27 mouse cellular contexts compared by ENCODE assay signal in genomic region chr7:91570969-91571368, GRCm38 (mm10).
DNase-seq lines count a peak whose midpoint lies in the region; ATAC-seq lines count a peak whose summit lies in the region.
"Had no signal": no experiment of that assay in that cellular context is flagged by ENCODE, and none has a peak within 500 bp of the region (broad histone marks: within the 10 kb centered on the region; RNA-seq: fewer than 3 reads in every experiment).

No protein-coding gene starts in this region.

- H3K27me3 ChIP-seq in midbrain, embryonic 13.5 days: no peaks in the 10 kb centered on the region
- H3K27me3 ChIP-seq in midbrain, embryonic 10.5 days (ENCODE audit: low read depth, poor library complexity, severe bottlenecking): no peaks in the 10 kb centered on the region
- H3K27me3 ChIP-seq: heart, embryonic 13.5 days; hindbrain, embryonic 12.5 days; kidney, embryonic 15.5 days; liver, embryonic 13.5 days; megakaryocyte, embryonic 14.5 days; stomach, embryonic 15.5 days had no signal

- H3K4me3 ChIP-seq in midbrain, embryonic 13.5 days (replicated peaks): no peak overlapping the region
- H3K4me3 ChIP-seq in midbrain, embryonic 10.5 days: no peak overlapping the region
- H3K4me3 ChIP-seq: heart, embryonic 13.5 days; hindbrain, embryonic 12.5 days; kidney, embryonic 15.5 days; liver, embryonic 13.5 days; megakaryocyte, embryonic 14.5 days; stomach, embryonic 15.5 days had no signal

- H3K4me1 ChIP-seq in midbrain, embryonic 13.5 days (replicated peaks): no peaks in the 10 kb centered on the region
- H3K4me1 ChIP-seq in midbrain, embryonic 10.5 days: no peaks in the 10 kb centered on the region
- H3K4me1 ChIP-seq: heart, embryonic 13.5 days; hindbrain, embryonic 12.5 days; kidney, embryonic 15.5 days; liver, embryonic 13.5 days; stomach, embryonic 15.5 days had no signal

- no peaks in the 10 kb centered on the region for H3K36me3 ChIP-seq in midbrain, embryonic 13.5 days
- H3K36me3 ChIP-seq in midbrain, embryonic 10.5 days: no peaks in the 10 kb centered on the region
- H3K36me3 ChIP-seq: heart, embryonic 13.5 days; hindbrain, embryonic 12.5 days; kidney, embryonic 15.5 days; liver, embryonic 13.5 days; stomach, embryonic 15.5 days had no signal

- H3K4me2 ChIP-seq in midbrain, embryonic 13.5 days (replicated peaks): no peak overlapping the region
- H3K4me2 ChIP-seq: heart, embryonic 13.5 days; hindbrain, embryonic 12.5 days; kidney, embryonic 15.5 days; liver, embryonic 13.5 days; lung, embryonic 14.5 days; stomach, embryonic 15.5 days had no signal

- peak; percentile 2 for DNase-seq in adrenal gland, postnatal 25 days
- no peak for DNase-seq in adrenal gland, postnatal 14 days
- DNase-seq in frontal cortex, postnatal 25 days (ENCODE audit: low spot score in 2 of 2): no peak
- DNase-seq in midbrain, embryonic 10.5 days (ENCODE audit: low spot score): no peak
- DNase-seq in fat pad, adult 2 months (ENCODE audit: extremely low read depth, low read depth, low spot score): peak; percentile 5
- DNase-seq in MN1 (ENCODE audit: low spot score): no peak
- DNase-seq: adrenal gland, postnatal 10 days; cerebellum, adult 18-20 months; cerebellum, postnatal 36 days; gastrocnemius, postnatal 25 days; heart, adult 18-20 months; heart, postnatal 14 days; kidney, adult 11 months; kidney, postnatal 36 days; liver, embryonic 13.5 days; lung, embryonic 14.5 days; lung, postnatal 36 days; thymus, adult 18-20 months; thymus, postnatal 36 days had no signal

- H3K27ac ChIP-seq in midbrain, embryonic 13.5 days: no peak overlapping the region
- no peak overlapping the region for H3K27ac ChIP-seq in midbrain, embryonic 10.5 days (replicated peaks)
- H3K27ac ChIP-seq: heart, embryonic 13.5 days; hindbrain, embryonic 12.5 days; kidney, embryonic 15.5 days; liver, embryonic 13.5 days; stomach, embryonic 15.5 days had no signal

- ATAC-seq in frontal cortex, adult (ENCODE audit: low TSS enrichment): peak; percentile 55; the same call in 1 of the 2 replicates
- ATAC-seq in midbrain, embryonic 13.5 days: peak; percentile 53; the same call in 1 of the 2 replicates
- ATAC-seq: activated CD4-positive, CD25-positive, alpha-beta regulatory T cell, adult 4 months had no signal

- no peak overlapping the region for H3K9ac ChIP-seq in midbrain, embryonic 13.5 days (replicated peaks)
- H3K9ac ChIP-seq: heart, embryonic 13.5 days; hindbrain, embryonic 12.5 days; kidney, embryonic 15.5 days; liver, embryonic 13.5 days; lung, embryonic 14.5 days; stomach, embryonic 15.5 days had no signal

- H3K9me3 ChIP-seq in midbrain, embryonic 13.5 days: no peaks in the 10 kb centered on the region
- no peaks in the 10 kb centered on the region for H3K9me3 ChIP-seq in midbrain, embryonic 10.5 days (replicated peaks)
- H3K9me3 ChIP-seq: heart, embryonic 13.5 days; hindbrain, embryonic 12.5 days; kidney, embryonic 15.5 days; liver, embryonic 13.5 days; megakaryocyte, embryonic 14.5 days; stomach, embryonic 15.5 days had no signal

- 63% methylated on average over 2 of the region's 2 CpGs for WGBS in midbrain, embryonic 13.5 days
- 86% methylated on average over 2 of the region's 2 CpGs for WGBS in midbrain, embryonic 10.5 days

Comparison
In these comparisons a context has a peak if more than half of its experiments do, and no peak if none do; other contexts are left out.
1. DNase-seq: peak in adrenal gland, postnatal 25 days (single experiment) and fat pad, adult 2 months (single experiment); none in adrenal gland, postnatal 14 days (single experiment), frontal cortex, postnatal 25 days (0 of 2), midbrain, embryonic 10.5 days (single experiment) and MN1 (single experiment).